In genomic region chr14:79049544-79049943, GRCm38 (mm10) we compare ENCODE assay signal across 22 mouse cellular contexts.
DNase-seq lines count a peak whose midpoint lies in the region; ATAC-seq lines count a peak whose summit lies in the region.
"Had no signal": no experiment of that assay in that cellular context is flagged by ENCODE, and none has a peak within 500 bp of the region (broad histone marks: within the 10 kb centered on the region; RNA-seq: fewer than 3 reads in every experiment).

No protein-coding gene starts in this region.

- peak; percentile 19 for DNase-seq in midbrain, embryonic 11.5 days (ENCODE audit: low spot score, missing footprints)
- DNase-seq in midbrain, embryonic 14.5 days, result no peak
- DNase-seq in kidney, adult 8-10 months, result peak; percentile 13
- peak; percentile 10 to 16 for DNase-seq in kidney, postnatal 36 days
- no peak for DNase-seq in embryo, embryonic 10 days (ENCODE audit: low spot score)
- DNase-seq in heart, adult 9 months (ENCODE audit: low spot score in 2 of 2), result no peak
- DNase-seq: adrenal gland, postnatal 36 days; cerebellum, adult 11-12 months; cerebellum, postnatal 25 days; gastrocnemius, postnatal 25 days; liver, embryonic 13.5 days; lung, embryonic 14.5 days; lung, postnatal 4 days; right cerebral cortex, postnatal 4 days; thymus, postnatal 25 days had no signal

- no peaks in the 10 kb centered on the region for H3K4me1 ChIP-seq in midbrain, embryonic 11.5 days (ENCODE audit: control insufficient read depth, insufficient read depth, low read length)
- H3K4me1 ChIP-seq in midbrain, embryonic 14.5 days (ENCODE audit: control insufficient read depth, insufficient read depth, low read length), result no peaks in the 10 kb centered on the region
- H3K4me1 ChIP-seq in liver, embryonic 12.5 days, result no peaks in the 10 kb centered on the region
- H3K4me1 ChIP-seq: limb, embryonic 12.5 days; midbrain, embryonic 12.5 days had no signal

- H3K4me2 ChIP-seq in midbrain, embryonic 11.5 days, result no peak overlapping the region
- H3K4me2 ChIP-seq in midbrain, embryonic 14.5 days (ENCODE audit: low read length), result no peak overlapping the region
- no peak overlapping the region for H3K4me2 ChIP-seq in liver, embryonic 12.5 days
- H3K4me2 ChIP-seq: limb, embryonic 12.5 days; liver, embryonic 13.5 days; lung, embryonic 14.5 days; midbrain, embryonic 12.5 days had no signal

- H3K4me3 ChIP-seq in midbrain, embryonic 11.5 days (ENCODE audit: low read depth, low read length), result no peak overlapping the region
- H3K4me3 ChIP-seq in midbrain, embryonic 14.5 days (replicated peaks; ENCODE audit: low read depth, low read length), result no peak overlapping the region
- no peak overlapping the region for H3K4me3 ChIP-seq in liver, embryonic 12.5 days
- H3K4me3 ChIP-seq: erythroblast, embryonic 14.5 days; limb, embryonic 12.5 days; liver, embryonic 13.5 days; midbrain, embryonic 12.5 days had no signal

- H3K27ac ChIP-seq in midbrain, embryonic 11.5 days (ENCODE audit: low read depth, low read length), result no peak overlapping the region
- no peak overlapping the region for H3K27ac ChIP-seq in midbrain, embryonic 14.5 days (replicated peaks; ENCODE audit: low read depth, low read length)
- H3K27ac ChIP-seq in liver, embryonic 12.5 days, result no peak overlapping the region
- H3K27ac ChIP-seq: limb, embryonic 12.5 days; liver, embryonic 13.5 days; midbrain, embryonic 12.5 days; stomach, postnatal 0 days had no signal

- WGBS in midbrain, embryonic 11.5 days, result 79% methylated on average over 11 of the region's 11 CpGs
- WGBS in midbrain, embryonic 14.5 days, result 76% methylated on average over 11 of the region's 11 CpGs
- 73% methylated on average over 11 of the region's 11 CpGs for WGBS in liver, embryonic 12.5 days (ENCODE audit: insufficient replicate concordance)

- no peaks in the 10 kb centered on the region for H3K36me3 ChIP-seq in midbrain, embryonic 11.5 days (ENCODE audit: control insufficient read depth, insufficient read depth, low read length)
- no peaks in the 10 kb centered on the region for H3K36me3 ChIP-seq in midbrain, embryonic 14.5 days (ENCODE audit: control insufficient read depth, insufficient read depth, low read length)
- no peaks in the 10 kb centered on the region for H3K36me3 ChIP-seq in liver, embryonic 12.5 days
- H3K36me3 ChIP-seq: limb, embryonic 12.5 days; liver, embryonic 13.5 days; midbrain, embryonic 12.5 days had no signal

- H3K27me3 ChIP-seq in midbrain, embryonic 11.5 days (ENCODE audit: control insufficient read depth, insufficient read depth, low read length), result no peaks in the 10 kb centered on the region
- H3K27me3 ChIP-seq in midbrain, embryonic 14.5 days (ENCODE audit: control insufficient read depth, insufficient read depth, low read length), result no peaks in the 10 kb centered on the region
- H3K27me3 ChIP-seq in liver, embryonic 12.5 days (replicated peaks), result no peaks in the 10 kb centered on the region
- H3K27me3 ChIP-seq: CH12.LX; limb, embryonic 12.5 days; liver, embryonic 13.5 days; midbrain, embryonic 12.5 days had no signal

- ATAC-seq in midbrain, embryonic 11.5 days (ENCODE audit: low FRiP score), result no peak
- ATAC-seq in midbrain, embryonic 14.5 days (ENCODE audit: low FRiP score, low TSS enrichment), result no peak
- no peak for ATAC-seq in liver, embryonic 12.5 days
- ATAC-seq: forebrain, embryonic 14.5 days had no signal

- no peaks in the 10 kb centered on the region for H3K9me3 ChIP-seq in midbrain, embryonic 11.5 days (ENCODE audit: control insufficient read depth, low read length)
- H3K9me3 ChIP-seq in midbrain, embryonic 14.5 days (ENCODE audit: control insufficient read depth, low read length), result no peaks in the 10 kb centered on the region
- H3K9me3 ChIP-seq in liver, embryonic 12.5 days (replicated peaks), result no peaks in the 10 kb centered on the region
- H3K9me3 ChIP-seq: limb, embryonic 12.5 days; liver, embryonic 13.5 days; midbrain, embryonic 12.5 days had no signal

- H3K9ac ChIP-seq in midbrain, embryonic 11.5 days (ENCODE audit: low read length), result no peak overlapping the region
- H3K9ac ChIP-seq in midbrain, embryonic 14.5 days (replicated peaks; ENCODE audit: low read length), result no peak overlapping the region
- H3K9ac ChIP-seq in liver, embryonic 12.5 days, result no peak overlapping the region
- H3K9ac ChIP-seq: limb, embryonic 12.5 days; liver, embryonic 13.5 days; lung, embryonic 14.5 days; midbrain, embryonic 12.5 days had no signal

Comparison
In these comparisons a context has a peak if more than half of its experiments do, and no peak if none do; other contexts are left out.
1. DNase-seq: peak in midbrain, embryonic 11.5 days (single experiment), kidney, adult 8-10 months (2 of 2) and kidney, postnatal 36 days (2 of 2); none in midbrain, embryonic 14.5 days (single experiment), embryo, embryonic 10 days (single experiment) and heart, adult 9 months (0 of 2).